In the genomic region with DNA sequence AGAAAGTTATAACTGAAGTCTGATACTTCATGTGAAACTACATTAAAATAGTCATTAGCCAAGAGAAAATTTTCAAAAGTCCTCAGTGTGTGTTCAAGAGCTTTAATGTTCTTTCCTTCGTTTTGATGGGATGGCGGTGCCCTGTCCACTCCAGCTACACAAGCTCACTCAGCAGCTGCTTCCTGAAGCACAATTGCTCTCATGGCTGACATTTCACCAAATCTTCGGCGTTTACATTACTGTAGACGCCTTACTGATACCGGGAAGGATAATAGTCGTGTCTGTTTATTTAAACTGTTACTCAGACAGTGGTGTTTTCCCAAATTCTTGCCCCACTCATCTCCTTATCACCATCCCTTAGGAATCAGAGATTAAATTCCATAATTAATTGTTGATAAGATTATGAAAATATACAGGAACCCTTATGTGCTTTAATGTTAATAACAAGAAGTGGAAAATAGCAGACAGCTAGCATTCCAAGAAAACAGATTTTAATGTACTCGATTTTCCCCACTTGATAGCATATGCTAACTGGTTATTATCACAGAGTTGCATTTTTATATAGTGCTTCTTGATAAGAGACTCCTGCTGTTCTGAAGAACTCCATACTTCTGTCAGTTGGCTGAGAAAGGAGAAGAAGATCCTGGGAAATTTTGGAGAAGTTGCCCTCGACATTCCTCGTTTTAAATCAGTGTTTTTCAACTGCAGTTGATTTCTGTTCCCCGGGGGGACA, we compare ENCODE assay signal across 22 mouse cellular contexts.
DNase-seq lines count a peak whose midpoint lies in the region; ATAC-seq and TF ChIP-seq lines count a peak whose summit lies in the region.
"Had no signal": no experiment of that assay in that cellular context is flagged by ENCODE, and none has a peak within 500 bp of the region (broad histone marks: within the 10 kb centered on the region; RNA-seq: fewer than 3 reads in every experiment).

No protein-coding gene starts in this region.

- DNase-seq in kidney, postnatal 0 days (ENCODE audit: low spot score), result peak; percentile 20
- DNase-seq in kidney, adult 18-20 months, result no peak
- no peak for DNase-seq in lung, postnatal 10 days
- peak; percentile 51 for DNase-seq in lung, postnatal 0 days (ENCODE audit: low spot score)
- no peak for DNase-seq in lung, adult 2 months
- DNase-seq: adrenal gland, adult 2 months; adrenal gland, postnatal 10 days; adrenal gland, postnatal 25 days; cerebellum, adult 11 months; cerebellum, adult 18-20 months; cerebellum, adult 8-10 months; cerebellum, adult 9-11 months; cerebellum, postnatal 14 days; cerebellum, postnatal 36 days; embryo, embryonic 11 days had no signal

- H3K4me1 ChIP-seq in kidney, postnatal 0 days (replicated peaks; ENCODE audit: insufficient read depth, low read length), result no peaks in the 10 kb centered on the region
- H3K4me1 ChIP-seq in lung, embryonic 15.5 days, result peaks cover 26% of the 10 kb centered on the region
- H3K4me1 ChIP-seq in lung, postnatal 0 days (ENCODE audit: insufficient read depth, low read depth, low read length), result no peaks in the 10 kb centered on the region
- H3K4me1 ChIP-seq in lung, adult 2 months (ENCODE audit: control insufficient read depth, insufficient read depth, low read length), result no peaks in the 10 kb centered on the region
- H3K4me1 ChIP-seq: embryonic facial prominence, embryonic 13.5 days; forebrain, embryonic 10.5 days; forebrain, embryonic 12.5 days had no signal

- H3K36me3 ChIP-seq in kidney, postnatal 0 days (ENCODE audit: insufficient read depth, low read length), result no peaks in the 10 kb centered on the region
- no peaks in the 10 kb centered on the region for H3K36me3 ChIP-seq in lung, embryonic 15.5 days
- no peaks in the 10 kb centered on the region for H3K36me3 ChIP-seq in lung, postnatal 0 days (ENCODE audit: insufficient read depth, low read length)
- H3K36me3 ChIP-seq: embryonic facial prominence, embryonic 13.5 days; embryonic facial prominence, embryonic 15.5 days; forebrain, embryonic 10.5 days; forebrain, embryonic 12.5 days had no signal

- WGBS in kidney, postnatal 0 days, result 67% methylated on average over 11 of the region's 11 CpGs
- WGBS in lung, embryonic 15.5 days, result 19% methylated on average over 11 of the region's 11 CpGs
- WGBS in lung, postnatal 0 days, result 25% methylated on average over 11 of the region's 11 CpGs
- 34% methylated on average over 11 of the region's 11 CpGs for WGBS in lung, adult 2 months

- TF ChIP-seq EP300 in lung, postnatal 0 days (IDR thresholded peaks at IDR 0.05), result peak; percentile 32; the same call in 1 of the 2 replicates

- H3K4me2 ChIP-seq in kidney, postnatal 0 days (ENCODE audit: low read length), result no peak overlapping the region
- H3K4me2 ChIP-seq in lung, embryonic 15.5 days, result no peak overlapping the region
- H3K4me2 ChIP-seq in lung, postnatal 0 days (replicated peaks; ENCODE audit: low read depth, low read length), result no peak overlapping the region
- H3K4me2 ChIP-seq: embryonic facial prominence, embryonic 13.5 days; embryonic facial prominence, embryonic 15.5 days; forebrain, embryonic 12.5 days had no signal

- H3K9me3 ChIP-seq in kidney, postnatal 0 days (replicated peaks; ENCODE audit: low read length), result no peaks in the 10 kb centered on the region
- no peaks in the 10 kb centered on the region for H3K9me3 ChIP-seq in lung, embryonic 15.5 days
- H3K9me3 ChIP-seq in lung, postnatal 0 days (ENCODE audit: low read length), result no peaks in the 10 kb centered on the region
- H3K9me3 ChIP-seq: embryonic facial prominence, embryonic 13.5 days; embryonic facial prominence, embryonic 15.5 days; forebrain, embryonic 10.5 days; forebrain, embryonic 12.5 days had no signal

- no peak for TF ChIP-seq CTCF in kidney, postnatal 0 days (IDR thresholded peaks at IDR 0.05; ENCODE audit: low read depth)
- no peak for TF ChIP-seq CTCF in lung, postnatal 0 days (IDR thresholded peaks at IDR 0.05)
- no peak for TF ChIP-seq CTCF in lung, adult 2 months (IDR thresholded peaks at IDR 0.05; ENCODE audit: insufficient read depth, low read length)

- TF ChIP-seq POLR2A in lung, adult 2 months (IDR thresholded peaks at IDR 0.05; ENCODE audit: borderline replicate concordance, extremely low read depth, low read depth, low read length), result no peak

- H3K27me3 ChIP-seq in kidney, postnatal 0 days (ENCODE audit: insufficient read depth, low read length), result no peaks in the 10 kb centered on the region
- H3K27me3 ChIP-seq in lung, embryonic 15.5 days, result no peaks in the 10 kb centered on the region
- no peaks in the 10 kb centered on the region for H3K27me3 ChIP-seq in lung, postnatal 0 days (replicated peaks; ENCODE audit: insufficient read depth, low read length)
- H3K27me3 ChIP-seq: embryonic facial prominence, embryonic 13.5 days; embryonic facial prominence, embryonic 15.5 days; forebrain, embryonic 12.5 days had no signal

- no peak for ATAC-seq in kidney, postnatal 0 days (replicated peaks; ENCODE audit: low FRiP score, low read depth)
- ATAC-seq in lung, embryonic 15.5 days (ENCODE audit: borderline replicate concordance, extremely low read depth, low FRiP score, low TSS enrichment), result peak; percentile 80; the same call in 1 of the 2 replicates
- ATAC-seq in lung, postnatal 0 days, result no peak
- ATAC-seq: forebrain, embryonic 14.5 days had no signal

- no peak overlapping the region for H3K27ac ChIP-seq in kidney, postnatal 0 days
- peak overlapping the region; percentile 67 for H3K27ac ChIP-seq in lung, embryonic 15.5 days
- H3K27ac ChIP-seq in lung, postnatal 0 days (ENCODE audit: low read length), result no peak overlapping the region
- H3K27ac ChIP-seq: embryonic facial prominence, embryonic 13.5 days; embryonic facial prominence, embryonic 15.5 days; forebrain, embryonic 10.5 days; forebrain, embryonic 12.5 days had no signal

- H3K9ac ChIP-seq in kidney, postnatal 0 days (ENCODE audit: low read depth, low read length), result no peak overlapping the region
- no peak overlapping the region for H3K9ac ChIP-seq in lung, embryonic 15.5 days
- H3K9ac ChIP-seq in lung, postnatal 0 days (replicated peaks; ENCODE audit: low read depth), result no peak overlapping the region
- H3K9ac ChIP-seq: embryonic facial prominence, embryonic 13.5 days; embryonic facial prominence, embryonic 15.5 days; forebrain, embryonic 12.5 days had no signal

- no peak overlapping the region for H3K4me3 ChIP-seq in kidney, postnatal 0 days (replicated peaks; ENCODE audit: low read depth, low read length)
- H3K4me3 ChIP-seq in lung, embryonic 15.5 days, result no peak overlapping the region
- no peak overlapping the region for H3K4me3 ChIP-seq in lung, postnatal 0 days (ENCODE audit: low read depth, low read length)
- H3K4me3 ChIP-seq in lung, adult 2 months (replicated peaks; ENCODE audit: extremely low read depth, low read depth, low read length), result no peak overlapping the region
- H3K4me3 ChIP-seq: embryonic facial prominence, embryonic 13.5 days; embryonic facial prominence, embryonic 15.5 days; erythroblast, embryonic 14.5 days; forebrain, embryonic 10.5 days; forebrain, embryonic 12.5 days had no signal

Comparison
In these comparisons a context has a peak if more than half of its experiments do, and no peak if none do; other contexts are left out.
1. DNase-seq: peak in kidney, postnatal 0 days (single experiment) and lung, postnatal 0 days (single experiment); none in kidney, adult 18-20 months (single experiment), lung, postnatal 10 days (single experiment) and lung, adult 2 months (single experiment).